Mouse (Mus musculus) C2C12 (cell line): ENCODE data around the gene Scaper. TPM values are rescaled to one million over a fixed set of nuclear protein-coding genes. Genes with fewer than 3 reads are reported as not detected.

Source experiments
- H3K27me3 ChIP-seq: one replicate; pipeline ENCODE4 v1.6.1; 2011; ENCODE audit not compliant: control insufficient read depth, insufficient read depth, insufficient read length
- H3K36me3 ChIP-seq: one replicate; pipeline ENCODE4 v1.6.1; 2011; ENCODE audit not compliant: control insufficient read depth, insufficient read depth
- H3K4me3 ChIP-seq: one replicate; pipeline ENCODE4 v1.5.1; 2011; ENCODE audit warnings: mild to moderate bottlenecking, control low read depth; ENCODE audit not compliant: poor library complexity, insufficient read depth, severe bottlenecking
- H3K79me2 ChIP-seq: one replicate; pipeline ENCODE4 v1.6.1; 2011; ENCODE audit not compliant: control insufficient read depth, insufficient read depth
- H3K79me3 ChIP-seq: one replicate; pipeline ENCODE4 v1.6.1; 2011; ENCODE audit warnings: low read depth, control low read depth
- H3ac ChIP-seq: one replicate; pipeline ENCODE3; 2011; ENCODE audit warnings: low read depth; ENCODE audit not compliant: control insufficient read depth, insufficient read length
- CEBPB ChIP-seq: IDR thresholded peaks from one replicate; pipeline ENCODE4 v1.6.1; 2011; ENCODE audit warnings: low read depth, mild to moderate bottlenecking, control low read depth, moderate library complexity
- CTCF ChIP-seq: IDR thresholded peaks from one replicate; pipeline ENCODE4 v1.5.1; 2011; ENCODE audit not compliant: control insufficient read depth, insufficient read depth, insufficient read length
- FOSL1 ChIP-seq: IDR thresholded peaks from one replicate; pipeline ENCODE4 v1.8.0; 2011; ENCODE audit warnings: mild to moderate bottlenecking, low read length; ENCODE audit not compliant: poor library complexity, insufficient read depth, severe bottlenecking
- MAX ChIP-seq: IDR thresholded peaks from one replicate; pipeline ENCODE4 v1.6.1; 2011; ENCODE audit warnings: mild to moderate bottlenecking, control low read depth
- MYOD1 ChIP-seq: IDR thresholded peaks from one replicate; pipeline ENCODE4 v1.6.1; 2011; ENCODE audit warnings: low read depth; ENCODE audit not compliant: control insufficient read depth, insufficient read length
- MYOG ChIP-seq: IDR thresholded peaks from one replicate; pipeline ENCODE4 v1.6.1; 2011; ENCODE audit not compliant: control insufficient read depth, insufficient read length; ENCODE audit errors: extremely low read depth
- USF1 ChIP-seq: IDR thresholded peaks from one replicate; pipeline ENCODE4 v1.6.1; 2011; ENCODE audit warnings: low read depth, mild to moderate bottlenecking, control low read depth, moderate library complexity
- polyA plus RNA-seq: library from polyadenylated mRNA; unstranded; fragments of >200 nt; fragmentation: generic; extraction: Trizol; gene quantifications from one replicate; pipeline ENCODE4 v1.2.1, GENCODE M21; 2012; ENCODE audit warnings: missing spikeins

The Scaper gene
- polyA plus RNA-seq, 1 experiment, result 0.84 TPM

DNA sequence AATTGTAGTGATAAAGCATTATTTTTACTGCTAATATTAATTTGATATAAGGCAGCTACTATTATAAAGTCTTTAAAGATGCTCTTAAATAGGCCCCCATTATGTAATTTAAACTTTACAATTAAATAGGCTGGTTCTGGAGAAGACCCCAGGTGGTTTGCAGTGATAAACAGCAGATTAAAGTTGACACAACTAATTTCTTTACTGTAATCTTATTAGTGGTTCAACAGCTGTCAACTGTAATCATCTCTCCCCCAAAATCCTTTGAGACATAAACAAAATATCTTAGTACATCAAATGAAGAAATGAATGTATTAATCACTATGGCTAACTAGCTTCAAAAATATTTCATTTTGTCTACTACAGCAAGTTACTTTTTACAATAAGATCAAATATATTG lies 260.8 kb downstream of the Scaper start:
- H3K79me3 ChIP-seq, result no peaks in the 10 kb centered on the region
- H3K4me3 ChIP-seq, result no peak overlapping the region
- no peak overlapping the region for H3ac ChIP-seq
- no peaks in the 10 kb centered on the region for H3K27me3 ChIP-seq
- TF ChIP-seq FOSL1 (no peak), CEBPB (no peak), MYOG (no peak), USF1 (no peak), MAX (no peak), CTCF (no peak), MYOD1 (no peak)
- H3K36me3 ChIP-seq, result no peaks in the 10 kb centered on the region
- no peaks in the 10 kb centered on the region for H3K79me2 ChIP-seq

DNA sequence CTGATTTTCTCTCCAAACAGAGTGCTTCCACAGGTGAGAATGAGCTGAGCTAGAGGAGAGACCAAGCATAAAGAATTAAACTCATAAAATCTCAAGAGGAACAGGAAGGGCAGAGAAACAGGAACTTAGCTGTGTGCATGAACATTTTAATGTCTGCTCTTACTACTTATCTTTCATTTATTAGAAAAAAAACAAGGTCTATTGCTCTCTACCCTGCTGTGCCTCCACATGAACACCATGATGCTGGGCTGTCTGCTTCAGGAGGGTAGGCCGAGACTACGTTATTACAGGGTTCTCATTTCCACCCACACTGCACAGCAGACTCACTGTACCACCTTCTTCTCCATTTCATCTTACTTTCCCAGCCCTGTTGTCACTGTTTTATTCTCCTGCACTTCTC lies 291.5 kb downstream of the Scaper start:
- TF ChIP-seq MAX (no peak), CTCF (no peak), FOSL1 (no peak), CEBPB (no peak), MYOD1 (no peak), USF1 (no peak), MYOG (no peak)
- Histone ChIP-seq H3K79me3 (no peaks in the 10 kb centered on the region), H3K79me2 (no peaks in the 10 kb centered on the region), H3K27me3 (no peaks in the 10 kb centered on the region), H3K4me3 (no peak overlapping the region), H3ac (no peak overlapping the region), H3K36me3 (no peaks in the 10 kb centered on the region)

DNA sequence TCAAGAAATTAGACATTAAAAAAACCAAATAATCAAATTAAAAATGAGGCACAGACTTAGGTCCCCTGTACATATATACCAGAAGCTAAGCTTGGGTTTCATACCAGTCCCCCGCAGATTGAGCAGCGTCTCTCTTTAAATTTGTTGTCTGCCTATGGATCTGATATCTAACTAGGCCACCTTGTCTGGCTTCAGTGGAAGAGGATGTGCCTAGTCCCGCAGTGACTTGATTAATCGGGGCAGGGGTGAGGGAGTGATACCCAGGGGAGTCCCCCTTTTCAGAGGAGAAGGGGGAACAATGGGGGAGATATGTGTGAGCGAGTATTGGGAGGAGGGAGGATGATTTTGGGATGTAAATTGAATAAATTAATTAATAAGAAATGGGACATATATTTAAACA lies 310.9 kb downstream of the Scaper start:
- H3K36me3 ChIP-seq, result no peaks in the 10 kb centered on the region
- H3K79me3 ChIP-seq, result no peaks in the 10 kb centered on the region
- H3K79me2 ChIP-seq, result no peaks in the 10 kb centered on the region
- H3K4me3 ChIP-seq, result no peak overlapping the region
- no peak for TF ChIP-seq USF1
- no peak for TF ChIP-seq MYOD1
- no peak for TF ChIP-seq CTCF
- no peak for TF ChIP-seq MYOG
- no peaks in the 10 kb centered on the region for H3K27me3 ChIP-seq
- no peak overlapping the region for H3ac ChIP-seq

DNA sequence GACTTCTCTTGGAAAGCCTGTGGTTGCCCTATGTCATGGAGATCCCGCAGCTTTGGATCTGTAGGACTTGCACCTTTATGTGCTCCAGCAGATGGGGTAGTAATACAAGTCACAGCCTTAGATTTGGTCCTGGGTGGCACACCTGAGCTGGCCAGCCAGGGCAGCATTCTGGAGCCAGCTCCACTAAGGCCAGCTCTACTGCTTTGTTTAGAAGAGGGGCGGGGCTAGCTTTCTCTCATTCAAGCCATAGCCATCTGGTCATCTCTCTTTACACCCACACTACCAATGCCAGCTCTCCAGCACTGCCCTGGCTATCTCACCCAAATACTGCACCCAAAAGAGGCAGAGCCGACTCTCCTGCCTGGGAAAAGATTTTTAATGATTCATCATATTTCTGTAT lies 323.2 kb downstream of the Scaper start:
- H3K79me3 ChIP-seq, result no peaks in the 10 kb centered on the region
- no peaks in the 10 kb centered on the region for H3K79me2 ChIP-seq
- no peaks in the 10 kb centered on the region for H3K36me3 ChIP-seq
- TF ChIP-seq MYOG, result no peak
- no peak for TF ChIP-seq FOSL1
- no peak for TF ChIP-seq USF1
- no peak for TF ChIP-seq CTCF
- TF ChIP-seq MAX, result no peak
- no peak for TF ChIP-seq MYOD1
- no peak for TF ChIP-seq CEBPB
- H3ac ChIP-seq, result no peak overlapping the region
- no peak overlapping the region for H3K4me3 ChIP-seq
- no peaks in the 10 kb centered on the region for H3K27me3 ChIP-seq

DNA sequence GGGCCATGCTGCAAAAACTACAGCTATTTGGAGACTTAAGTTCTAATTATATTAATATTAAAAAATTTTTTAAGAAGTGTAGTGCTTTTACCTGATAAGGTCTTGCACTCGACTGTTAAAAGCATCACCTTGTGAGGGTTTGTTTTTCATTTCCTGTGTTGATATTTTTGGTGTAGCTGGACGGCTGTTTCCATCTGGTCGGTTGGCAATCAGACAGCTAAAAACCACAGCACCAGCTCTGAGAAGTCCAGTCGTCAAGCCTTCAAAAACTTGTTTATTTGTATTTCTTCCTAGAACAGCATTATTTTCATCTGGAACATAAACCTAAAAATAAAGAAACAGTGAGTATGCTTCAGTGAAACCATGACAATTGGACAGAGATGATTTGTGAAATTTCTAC lies 328.2 kb downstream of the Scaper start:
- H3K27me3 ChIP-seq, result no peaks in the 10 kb centered on the region
- no peak for TF ChIP-seq MYOG
- TF ChIP-seq CEBPB, result no peak
- no peak for TF ChIP-seq MYOD1
- TF ChIP-seq MAX, result no peak
- TF ChIP-seq USF1, result no peak
- no peak for TF ChIP-seq FOSL1
- TF ChIP-seq CTCF, result no peak
- no peaks in the 10 kb centered on the region for H3K79me2 ChIP-seq
- H3ac ChIP-seq, result no peak overlapping the region
- no peak overlapping the region for H3K4me3 ChIP-seq
- H3K79me3 ChIP-seq, result no peaks in the 10 kb centered on the region
- no peaks in the 10 kb centered on the region for H3K36me3 ChIP-seq

DNA sequence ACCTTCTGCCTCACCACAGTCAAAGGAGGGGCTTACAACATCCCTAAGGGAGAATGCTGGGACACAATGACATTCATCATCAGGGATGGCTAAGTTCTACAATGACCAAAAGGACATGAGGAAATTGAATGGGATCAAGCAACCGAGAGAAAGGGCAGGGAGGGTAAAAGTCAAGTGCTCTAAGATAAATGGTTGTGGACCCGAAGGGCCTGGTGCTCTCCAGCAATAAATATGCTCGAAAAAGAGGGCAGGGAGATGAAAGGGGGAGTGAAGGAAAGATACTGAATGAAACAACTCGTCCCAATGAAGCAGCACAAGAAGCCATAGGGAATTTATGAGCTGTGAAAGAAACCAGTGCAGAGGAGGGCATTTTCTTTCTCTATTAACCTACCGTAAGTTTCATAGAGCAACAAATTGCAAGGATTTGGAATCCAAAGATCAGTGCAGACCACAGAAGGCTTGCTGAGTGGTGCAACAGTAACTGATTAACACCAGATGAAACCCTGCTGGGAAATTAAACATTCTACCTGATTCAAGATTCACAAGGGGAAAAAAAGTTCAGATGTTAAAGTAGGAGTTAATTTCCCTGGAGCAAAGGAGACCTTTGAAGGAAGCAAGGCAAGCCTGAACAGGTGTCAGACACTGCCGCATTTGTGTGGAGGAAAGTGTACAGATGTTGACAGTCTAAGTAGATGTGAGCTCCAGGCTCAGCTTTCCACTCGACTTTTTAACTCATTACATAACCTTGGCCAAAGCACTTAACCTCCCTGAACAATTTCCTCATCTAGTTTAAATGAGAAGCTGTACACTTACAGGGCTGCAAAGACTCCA lies 329.0 kb downstream of the Scaper start:
- TF ChIP-seq MYOG (no peak), MYOD1 (no peak), CTCF (no peak), USF1 (no peak), CEBPB (no peak), MAX (no peak), FOSL1 (no peak)
- no peak overlapping the region for H3ac ChIP-seq

More for the DNA sequence above, 329.0 kb downstream of the Scaper start:
- Histone ChIP-seq H3K27me3 (no peaks in the 10 kb centered on the region), H3K79me3 (no peaks in the 10 kb centered on the region), H3K79me2 (no peaks in the 10 kb centered on the region), H3K36me3 (no peaks in the 10 kb centered on the region), H3K4me3 (no peak overlapping the region)
